Mouse (Mus musculus) neutrophil, adult 59 days (primary cell): Measurements from ENCODE around the gene March4. TPM values are rescaled to one million over a fixed set of nuclear protein-coding genes. Genes with fewer than 3 reads are reported as not detected.

ENCODE experiments used
- total RNA-seq, 2 experiments: library from RNA; stranded (reverse); gene quantifications; 1 replicate in 1 of 2; 2 replicates in 1 of 2; pipeline ENCODE4 v1.2.4; 2023

The March4 gene
- under 1 TPM in 1 of 2 experiments, not detected in 1; 0.09 TPM for total RNA-seq

DNA sequence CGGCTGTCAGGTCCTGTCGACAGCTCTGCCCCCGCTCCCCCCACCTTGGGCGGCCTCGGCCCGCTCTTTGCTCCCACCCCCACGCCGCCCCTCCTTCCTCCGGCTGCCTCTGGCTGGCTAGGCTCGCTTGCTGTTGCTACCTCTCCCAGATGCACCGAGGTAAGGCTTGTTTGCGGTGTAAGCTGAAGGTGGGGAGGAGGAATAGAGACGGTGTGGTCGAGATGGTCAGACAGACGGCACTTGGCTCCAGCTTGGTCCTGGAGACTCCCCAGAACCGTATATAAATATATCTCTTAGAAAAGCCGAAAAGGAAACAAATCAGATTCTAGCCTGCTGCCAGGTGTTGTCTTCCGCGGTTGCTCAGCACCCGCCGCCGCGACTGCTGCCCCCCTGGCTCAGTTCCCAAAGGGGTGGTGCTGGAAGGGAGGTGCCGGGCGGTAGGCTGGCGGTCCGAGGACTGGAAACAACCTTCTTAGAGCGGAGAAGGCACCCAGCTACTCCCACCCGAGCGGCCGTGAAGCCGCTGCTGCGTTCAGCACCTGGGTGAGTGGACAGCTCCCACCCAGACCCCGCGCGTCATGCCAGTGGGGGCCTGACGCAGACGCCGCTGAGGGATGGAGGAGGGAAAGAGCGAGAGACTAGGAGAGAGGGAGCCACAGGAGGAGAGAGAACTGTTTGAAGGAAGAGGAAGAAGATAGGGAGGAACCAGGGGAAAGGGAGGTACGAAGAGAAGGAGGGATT lies at the start of gene March4:
March4 (minus strand) TSS at position 320 of the 741 bp plus-strand sequence.

GRCm38 (mm10) chr1:72582947-72583731 lies 46.4 kb upstream of the March4 start, which contains the start of gene Smarcal1:
TSS of gene Smarcal1 (plus strand) at chr1:72583251.

Other genes with a start within 250 kb of the March4 start
- 1 to 10 TPM; 1.2 to 1.9 TPM for gene Xrcc5, start 229.5 kb downstream of the March4 start, total RNA-seq
- gene Smarcal1, start 46.3 kb upstream of the March4 start, total RNA-seq = 10 to 100 TPM; 21.8 to 24.4 TPM
- gene Ankar, start 163.6 kb upstream of the March4 start, total RNA-seq = not detected
- 100 to 1,000 TPM; 809 to 882 TPM for gene Rpl37a, start 174.4 kb upstream of the March4 start, total RNA-seq